Mouse (Mus musculus): ENCODE results near the gene Gm11127. TPM values are rescaled to one million over a fixed set of nuclear protein-coding genes. Genes with fewer than 3 reads are reported as not detected.
"Not testable (repeated sequence)": the region's sequence is repeated elsewhere in the genome, so short reads cannot be mapped to it uniquely, and the experiment has no call there.

Gm11127 gene
- polyA plus RNA-seq, 1 experiment from 2014 or later = not detected

- WGBS = 52% methylated on average over 3 of the region's 6 CpGs
- H3K9me3 ChIP-seq (replicated peaks; ENCODE audit: control insufficient read depth, low read length, poor library complexity, severe bottlenecking) = not testable (repeated sequence)
These were observed 24.5 kb upstream of the Gm11127 start for GRCm38 (mm10) chr17:36082519-36083232.

DNA sequence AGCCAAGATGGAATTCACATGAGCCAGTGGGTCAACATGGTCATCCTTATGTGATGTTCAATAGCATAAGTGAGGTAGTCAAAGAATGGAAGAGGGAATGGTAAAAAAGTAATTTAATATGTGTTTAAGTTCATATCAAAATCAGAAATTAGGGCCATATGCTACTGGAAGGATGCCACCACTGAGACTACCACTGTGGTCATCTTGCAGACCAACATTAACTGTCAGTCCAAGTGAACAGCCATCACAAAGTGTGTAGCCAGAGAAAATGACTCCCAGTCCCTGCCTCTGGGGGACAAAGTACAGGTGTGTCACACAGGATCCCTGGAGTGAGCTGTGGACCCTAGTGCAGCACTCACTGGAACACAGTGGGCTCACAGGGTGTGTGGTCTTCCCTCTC lies 23.7 kb upstream of the Gm11127 start:
- H3K4me2 ChIP-seq (ENCODE audit: low read length); H3K9ac ChIP-seq (ENCODE audit: low read depth, low read length); H3K27ac ChIP-seq (ENCODE audit: low read length); H3K36me3 ChIP-seq (ENCODE audit: control insufficient read depth, insufficient read depth, low read length); H3K4me1 ChIP-seq (ENCODE audit: control insufficient read depth, insufficient read depth, low read length); H3K4me3 ChIP-seq (ENCODE audit: low read depth, low read length); ATAC-seq; H3K27me3 ChIP-seq (ENCODE audit: control insufficient read depth, insufficient read depth, low read depth, low read length); H3K9me3 ChIP-seq (replicated peaks; ENCODE audit: control insufficient read depth, low read length, poor library complexity, severe bottlenecking): not testable (repeated sequence)

More at GRCm38 (mm10) chr17:36082519-36083232, 24.5 kb upstream of the Gm11127 start:
- ATAC-seq; H3K4me1 ChIP-seq (ENCODE audit: control insufficient read depth, insufficient read depth, low read length); H3K36me3 ChIP-seq (ENCODE audit: control insufficient read depth, insufficient read depth, low read length); H3K27me3 ChIP-seq (ENCODE audit: control insufficient read depth, insufficient read depth, low read depth, low read length); H3K9ac ChIP-seq (ENCODE audit: low read depth, low read length); H3K27ac ChIP-seq (ENCODE audit: low read length): not testable (repeated sequence)
- Histone ChIP-seq H3K4me3 (ENCODE audit: low read depth, low read length) (peak overlapping the region; percentile 56), H3K4me2 (ENCODE audit: low read length) (peak overlapping the region; percentile 98)

DNA sequence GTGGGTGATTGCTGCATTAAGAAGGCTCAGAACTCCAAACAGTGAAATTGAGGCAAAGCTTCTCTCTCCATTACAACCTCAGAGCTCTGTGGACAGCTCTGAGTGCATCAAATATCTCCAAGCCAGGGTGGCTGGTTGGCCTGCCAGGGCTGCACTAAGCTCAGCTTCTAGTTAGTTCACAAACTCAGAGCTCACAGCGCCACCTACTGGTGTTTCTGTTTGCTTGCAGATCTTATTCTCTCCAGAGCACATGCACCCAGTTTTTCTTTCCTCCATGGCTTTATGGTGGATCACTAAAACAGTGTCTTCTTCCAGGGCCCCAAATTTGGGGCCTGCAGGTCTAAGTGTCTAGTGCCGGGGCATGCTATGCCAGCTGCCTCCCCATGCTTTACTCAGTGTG lies 2.7 kb upstream of the Gm11127 start:
- Histone ChIP-seq H3K27me3 (ENCODE audit: control insufficient read depth, insufficient read depth, low read depth, low read length) (no peaks in the 10 kb centered on the region), H3K27ac (ENCODE audit: low read length) (no peak overlapping the region), H3K4me2 (ENCODE audit: low read length) (no peak overlapping the region), H3K36me3 (ENCODE audit: control insufficient read depth, insufficient read depth, low read length) (no peaks in the 10 kb centered on the region), H3K9me3 (replicated peaks; ENCODE audit: control insufficient read depth, low read length, poor library complexity, severe bottlenecking) (no peaks in the 10 kb centered on the region), H3K4me1 (ENCODE audit: control insufficient read depth, insufficient read depth, low read length) (no peaks in the 10 kb centered on the region), H3K9ac (ENCODE audit: low read depth, low read length) (no peak overlapping the region), H3K4me3 (ENCODE audit: low read depth, low read length) (no peak overlapping the region)
- 21% methylated on average over 2 of the region's 2 CpGs for WGBS
- no peak for ATAC-seq

DNA sequence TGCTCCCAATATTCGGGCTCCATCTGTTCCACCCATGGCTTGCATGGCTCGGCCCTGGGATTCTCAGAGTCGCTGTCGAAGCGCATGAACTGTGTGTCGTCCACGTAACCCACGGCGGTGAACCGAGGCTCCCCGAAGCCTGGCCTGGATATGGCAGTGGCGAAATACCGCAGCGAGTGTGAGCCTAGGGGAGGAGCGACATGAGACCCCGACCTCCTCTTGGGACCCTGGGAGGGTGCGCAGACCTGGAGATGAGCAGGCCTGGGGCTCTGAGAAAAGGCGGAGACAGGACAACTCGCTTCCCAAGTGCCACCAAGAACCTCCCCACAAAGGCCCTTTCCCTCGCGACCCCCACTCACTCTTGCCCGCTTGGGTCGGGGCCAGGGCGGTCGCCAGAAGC lies 244 bp downstream of the Gm11127 start:
- not testable (repeated sequence) for H3K27me3 ChIP-seq (ENCODE audit: control insufficient read depth, insufficient read depth, low read depth, low read length); H3K9ac ChIP-seq (ENCODE audit: low read depth, low read length); H3K4me3 ChIP-seq (ENCODE audit: low read depth, low read length); H3K36me3 ChIP-seq (ENCODE audit: control insufficient read depth, insufficient read depth, low read length); H3K4me1 ChIP-seq (ENCODE audit: control insufficient read depth, insufficient read depth, low read length); H3K27ac ChIP-seq (ENCODE audit: low read length); H3K9me3 ChIP-seq (replicated peaks; ENCODE audit: control insufficient read depth, low read length, poor library complexity, severe bottlenecking); H3K4me2 ChIP-seq (ENCODE audit: low read length); ATAC-seq
- 93% methylated on average over 23 of the region's 25 CpGs for WGBS

GRCm38 (mm10) chr17:36043286-36043685 lies 14.9 kb downstream of the Gm11127 start:
- peak overlapping the region; percentile 66 for H3K4me2 ChIP-seq (ENCODE audit: low read length)
- no peak overlapping the region for H3K27ac ChIP-seq (ENCODE audit: low read length)
- no peaks in the 10 kb centered on the region for H3K36me3 ChIP-seq (ENCODE audit: control insufficient read depth, insufficient read depth, low read length)
- H3K9ac ChIP-seq (ENCODE audit: low read depth, low read length) = no peak overlapping the region
- 0 out of 2 replicates have a peak, but pooled peaks cover 4% of the 10 kb centered on the region for H3K4me1 ChIP-seq (ENCODE audit: control insufficient read depth, insufficient read depth, low read length)
- H3K9me3 ChIP-seq (replicated peaks; ENCODE audit: control insufficient read depth, low read length, poor library complexity, severe bottlenecking) = no peaks in the 10 kb centered on the region
- 89% methylated on average over 3 of the region's 3 CpGs for WGBS
- ATAC-seq = no peak
- no peaks in the 10 kb centered on the region for H3K27me3 ChIP-seq (ENCODE audit: control insufficient read depth, insufficient read depth, low read depth, low read length)
- H3K4me3 ChIP-seq (ENCODE audit: low read depth, low read length) = no peak overlapping the region

DNA sequence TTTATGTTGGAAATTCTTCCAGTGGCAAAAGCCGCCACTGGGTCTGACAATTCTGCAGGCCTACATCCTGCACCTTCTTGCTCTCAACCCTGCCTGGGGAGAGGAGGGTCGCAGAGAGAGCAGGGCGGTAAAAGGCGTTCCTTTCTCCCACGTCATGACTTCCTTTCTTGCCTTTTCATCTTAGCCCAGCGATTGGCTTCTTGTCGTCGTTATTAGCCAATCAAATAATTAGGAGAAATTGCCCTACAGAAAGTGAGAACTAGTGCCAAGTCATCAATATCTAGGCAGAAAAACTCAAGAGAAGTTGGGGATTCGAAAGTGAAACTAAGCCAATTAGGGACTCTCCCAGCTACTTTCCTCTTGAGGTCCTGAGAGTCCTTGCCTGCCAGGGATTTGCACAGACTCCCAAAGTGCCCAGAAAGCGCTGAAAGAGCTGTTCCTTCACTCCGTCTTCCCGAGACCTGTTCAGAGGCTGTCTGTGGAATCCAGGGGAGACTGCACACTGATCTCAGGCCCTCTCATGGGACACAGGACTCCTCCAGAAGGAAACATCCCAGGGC lies 15.5 kb downstream of the Gm11127 start, which contains the start of the genes H2-T22 and Gm6034:
Gene H2-T22, minus strand, starts transcription at position 138 of the 560 bp plus-strand sequence.
Gene Gm6034, plus strand, starts transcription at position 352 of the 560 bp plus-strand sequence.
- ATAC-seq = peak; percentile 94

DNA sequence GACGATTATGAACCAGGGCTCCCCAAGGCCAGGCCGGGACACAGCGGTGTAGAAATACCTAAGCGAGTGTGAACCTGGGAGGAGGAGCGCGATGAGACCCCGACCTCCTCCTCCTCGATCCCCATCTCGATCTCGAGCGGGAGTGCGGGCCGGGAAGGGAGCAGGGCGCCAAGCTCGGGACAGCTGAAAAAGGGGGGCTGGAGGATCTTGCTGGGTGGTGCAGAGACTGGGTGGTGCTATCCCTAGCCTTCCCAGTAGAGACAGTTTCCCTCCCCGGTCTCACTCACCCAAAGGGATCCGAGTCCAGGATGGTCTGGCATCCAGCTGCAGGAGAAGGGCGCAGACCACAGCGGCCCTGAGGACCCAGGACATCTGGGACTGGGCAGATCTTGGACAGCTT lies 16.1 kb downstream of the Gm11127 start:
- peak overlapping the region; percentile 42; the same call in 1 of the 2 replicates for H3K9ac ChIP-seq (ENCODE audit: low read depth, low read length)
- peak overlapping the region; percentile 37 for H3K4me3 ChIP-seq (ENCODE audit: low read depth, low read length)
- peak; percentile 66 for ATAC-seq
- not testable (repeated sequence) for H3K27ac ChIP-seq (ENCODE audit: low read length); H3K27me3 ChIP-seq (ENCODE audit: control insufficient read depth, insufficient read depth, low read depth, low read length); H3K4me1 ChIP-seq (ENCODE audit: control insufficient read depth, insufficient read depth, low read length); H3K9me3 ChIP-seq (replicated peaks; ENCODE audit: control insufficient read depth, low read length, poor library complexity, severe bottlenecking); H3K36me3 ChIP-seq (ENCODE audit: control insufficient read depth, insufficient read depth, low read length)
- 0% methylated on average over 16 of the region's 19 CpGs for WGBS
- peak overlapping the region; percentile 66 for H3K4me2 ChIP-seq (ENCODE audit: low read length)

More for the DNA sequence above, 15.5 kb downstream of the Gm11127 start, which contains the start of the genes H2-T22 and Gm6034:
- not testable (repeated sequence) for H3K9me3 ChIP-seq (replicated peaks; ENCODE audit: control insufficient read depth, low read length, poor library complexity, severe bottlenecking); H3K36me3 ChIP-seq (ENCODE audit: control insufficient read depth, insufficient read depth, low read length); H3K27ac ChIP-seq (ENCODE audit: low read length); H3K27me3 ChIP-seq (ENCODE audit: control insufficient read depth, insufficient read depth, low read depth, low read length); H3K4me1 ChIP-seq (ENCODE audit: control insufficient read depth, insufficient read depth, low read length)
- Histone ChIP-seq H3K4me3 (ENCODE audit: low read depth, low read length) (peak within 1 kb of the TSS; percentile 37), H3K9ac (ENCODE audit: low read depth, low read length) (peak within 1 kb of the TSS; percentile 42; the same call in 1 of the 2 replicates), H3K4me2 (ENCODE audit: low read length) (peak within 1 kb of the TSS; percentile 66)
- under 1% methylated on average over 12 of the region's 12 CpGs for WGBS

- H3K4me1 ChIP-seq (ENCODE audit: control insufficient read depth, insufficient read depth, low read length); H3K9me3 ChIP-seq (replicated peaks; ENCODE audit: control insufficient read depth, low read length, poor library complexity, severe bottlenecking): not testable (repeated sequence)
- WGBS = 80% methylated on average over 2 of the region's 2 CpGs
These were observed 17.6 kb downstream of the Gm11127 start for GRCm38 (mm10) chr17:36040604-36041003.

GRCm38 (mm10) chr17:36036126-36036525 lies 22.0 kb downstream of the Gm11127 start:
- WGBS = 88% methylated on average over 13 of the region's 13 CpGs
- H3K36me3 ChIP-seq (ENCODE audit: control insufficient read depth, insufficient read depth, low read length); H3K4me3 ChIP-seq (ENCODE audit: low read depth, low read length); ATAC-seq; H3K4me2 ChIP-seq (ENCODE audit: low read length); H3K9me3 ChIP-seq (replicated peaks; ENCODE audit: control insufficient read depth, low read length, poor library complexity, severe bottlenecking); H3K9ac ChIP-seq (ENCODE audit: low read depth, low read length); H3K27ac ChIP-seq (ENCODE audit: low read length); H3K4me1 ChIP-seq (ENCODE audit: control insufficient read depth, insufficient read depth, low read length); H3K27me3 ChIP-seq (ENCODE audit: control insufficient read depth, insufficient read depth, low read depth, low read length): not testable (repeated sequence)

More at GRCm38 (mm10) chr17:36040604-36041003, 17.6 kb downstream of the Gm11127 start:
- not testable (repeated sequence) for H3K4me2 ChIP-seq (ENCODE audit: low read length); H3K27ac ChIP-seq (ENCODE audit: low read length); H3K27me3 ChIP-seq (ENCODE audit: control insufficient read depth, insufficient read depth, low read depth, low read length); H3K4me3 ChIP-seq (ENCODE audit: low read depth, low read length); H3K36me3 ChIP-seq (ENCODE audit: control insufficient read depth, insufficient read depth, low read length); H3K9ac ChIP-seq (ENCODE audit: low read depth, low read length); ATAC-seq
